Mouse (Mus musculus) brain, embryonic 14.5 days (tissue): Measurements from ENCODE around the gene Lfng.

Source experiments
- CTCF ChIP-seq: fragments of 200-500 bp; IDR thresholded peaks from 2 replicates; pipeline ENCODE4 v1.5.1; 2012; ENCODE audit warnings: inconsistent platforms, mild to moderate bottlenecking, moderate library complexity, borderline replicate concordance; ENCODE audit not compliant: insufficient read depth, insufficient read length; ENCODE audit errors: extremely low read depth
- POLR2A ChIP-seq: fragments of 200-500 bp; IDR thresholded peaks from 2 replicates; pipeline ENCODE4 v1.6.1; 2012; ENCODE audit warnings: mild to moderate bottlenecking, inconsistent platforms, borderline replicate concordance; ENCODE audit not compliant: poor library complexity, insufficient read depth, insufficient read length, severe bottlenecking; ENCODE audit errors: extremely low read depth

DNA sequence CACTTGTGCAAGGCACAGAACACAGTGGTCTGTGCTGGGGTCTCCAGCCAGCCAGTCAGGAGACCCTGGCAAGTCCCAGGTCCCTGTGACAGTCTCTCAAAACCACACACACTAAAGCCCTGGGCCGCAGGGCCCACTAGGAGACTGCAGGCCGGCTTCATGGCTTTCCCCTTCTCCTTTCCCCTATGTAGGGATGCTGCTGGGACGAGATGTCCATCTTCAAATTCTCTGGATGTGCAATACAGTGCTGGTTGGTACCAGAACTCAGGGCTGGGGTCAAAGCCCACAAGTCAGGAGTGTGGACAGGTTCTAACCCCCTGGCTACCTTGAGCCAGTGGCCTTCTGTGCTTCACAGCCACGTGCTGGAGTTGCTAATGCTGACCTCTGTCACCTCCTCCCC lies 40.8 kb upstream of the Lfng start:
- TF ChIP-seq POLR2A (no peak), CTCF (no peak)
